Mouse (Mus musculus) gastrocnemius, postnatal 4 days (tissue): ENCODE data around the gene Sytl3. TPM values are rescaled to one million over a fixed set of nuclear protein-coding genes. Genes with fewer than 3 reads are reported as not detected.
A peak's percentile ranks its signal among the peaks of the same experiment; 100 is the strongest.
"Not testable (repeated sequence)": the region's sequence is repeated elsewhere in the genome, so short reads cannot be mapped to it uniquely, and the experiment has no call there.

Experiments used
- DNase-seq, 2 experiments: peaks; one replicate each; pipeline ENCODE4 v3.0.0; 2021 to 2022; ENCODE audit warnings: low spot score in 2 of 2, mixed read lengths in 2 of 2
- total RNA-seq, 2 experiments: library from RNA; stranded (reverse); gene quantifications; 2 replicates each; pipeline ENCODE4 v1.2.3; 2021

The Sytl3 gene
- total RNA-seq, 2 experiments from 2014 or later, result 0.86 to 1.7 TPM

DNA sequence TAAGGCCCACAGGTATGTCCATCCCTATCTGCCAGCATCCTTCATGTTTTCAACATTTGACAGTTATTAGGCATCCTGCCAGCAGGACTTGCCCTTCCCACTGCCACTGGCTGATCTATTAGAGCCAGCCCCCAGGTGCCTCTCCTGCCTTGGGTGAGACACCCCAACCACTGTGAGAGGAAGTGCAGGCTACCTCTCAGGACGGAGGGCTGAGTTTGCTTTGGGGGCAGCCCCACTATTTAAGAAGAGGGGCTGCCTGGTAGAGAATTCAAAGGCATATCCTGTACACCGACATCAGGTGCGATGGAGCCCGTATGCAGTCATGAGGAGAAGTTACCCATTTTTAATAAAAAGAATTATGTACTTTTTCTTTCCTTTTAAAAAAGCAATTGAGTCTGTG is 13.2 kb upstream of the Sytl3 start:
- not testable (repeated sequence) for DNase-seq

DNA sequence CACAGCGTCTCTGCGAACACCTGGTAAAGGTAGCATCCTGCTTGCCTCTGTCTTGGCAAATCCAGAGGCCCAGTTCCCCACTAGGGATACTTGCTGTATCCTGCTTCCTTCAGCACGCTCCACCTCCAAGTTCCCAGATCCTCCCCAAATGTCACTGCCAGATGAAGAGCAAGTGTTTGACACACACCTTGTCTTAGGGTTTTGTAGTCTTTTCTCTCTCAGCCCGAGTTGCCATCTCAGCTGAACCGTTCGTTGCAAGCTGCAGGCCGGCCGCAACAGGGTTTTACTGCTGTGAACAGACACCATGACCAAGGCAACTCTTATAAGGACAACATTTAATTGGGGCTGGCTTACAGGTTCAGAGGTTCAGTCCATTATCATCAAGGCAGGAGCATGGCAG is 12.1 kb upstream of the Sytl3 start:
- DNase-seq, result not testable (repeated sequence)

DNA sequence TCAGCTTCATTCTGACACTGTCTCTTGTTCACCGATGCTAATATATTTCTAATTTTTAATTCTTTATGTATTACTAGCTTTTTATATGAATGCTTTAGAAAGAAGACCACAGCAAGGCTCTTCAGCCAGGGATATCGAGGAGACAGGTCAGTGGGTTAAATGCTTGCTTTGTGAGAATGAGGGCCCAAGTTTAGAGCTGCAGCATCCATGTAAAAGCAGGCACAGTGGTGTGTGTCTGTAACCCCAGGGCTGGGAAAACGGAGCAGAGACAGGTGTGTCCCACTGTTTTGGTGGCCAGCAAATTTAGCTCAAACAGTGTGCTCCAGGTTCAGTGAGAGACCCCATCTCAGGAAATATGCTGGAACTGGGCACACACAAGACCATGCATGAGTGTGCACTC is 11.4 kb upstream of the Sytl3 start:
- not testable (repeated sequence) for DNase-seq

DNA sequence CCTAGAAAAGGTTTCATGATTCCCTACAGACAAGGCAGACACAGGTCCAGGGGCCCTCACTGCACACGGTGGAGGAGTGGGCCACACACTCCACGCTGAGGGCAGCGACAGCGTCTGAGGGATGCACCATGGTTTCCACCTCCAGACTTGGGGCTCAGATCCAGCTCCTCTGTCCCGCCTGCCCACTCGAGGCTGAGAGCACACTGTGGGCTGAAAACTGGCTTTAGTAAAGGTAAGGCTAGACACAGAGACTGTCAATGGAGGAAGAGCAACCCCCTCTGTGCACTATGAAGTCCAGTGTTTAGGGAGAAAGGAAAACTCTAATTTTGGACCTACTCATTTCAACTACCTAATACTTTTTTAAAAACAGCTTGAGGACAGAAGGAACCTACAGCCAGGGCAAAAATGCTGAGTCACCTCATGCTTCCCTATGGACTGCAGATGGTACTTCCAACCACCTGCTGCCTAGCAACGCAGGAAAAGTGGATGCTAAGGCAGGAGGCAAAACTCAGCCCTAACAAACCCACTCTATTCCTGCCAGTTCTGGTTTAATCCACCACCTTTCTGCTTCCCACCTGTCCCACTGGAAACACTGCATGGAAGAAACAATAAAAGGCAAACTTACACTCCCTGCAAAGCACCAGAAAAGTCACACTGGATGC is 7.9 kb upstream of the Sytl3 start:
- DNase-seq, result not testable (repeated sequence)

DNA sequence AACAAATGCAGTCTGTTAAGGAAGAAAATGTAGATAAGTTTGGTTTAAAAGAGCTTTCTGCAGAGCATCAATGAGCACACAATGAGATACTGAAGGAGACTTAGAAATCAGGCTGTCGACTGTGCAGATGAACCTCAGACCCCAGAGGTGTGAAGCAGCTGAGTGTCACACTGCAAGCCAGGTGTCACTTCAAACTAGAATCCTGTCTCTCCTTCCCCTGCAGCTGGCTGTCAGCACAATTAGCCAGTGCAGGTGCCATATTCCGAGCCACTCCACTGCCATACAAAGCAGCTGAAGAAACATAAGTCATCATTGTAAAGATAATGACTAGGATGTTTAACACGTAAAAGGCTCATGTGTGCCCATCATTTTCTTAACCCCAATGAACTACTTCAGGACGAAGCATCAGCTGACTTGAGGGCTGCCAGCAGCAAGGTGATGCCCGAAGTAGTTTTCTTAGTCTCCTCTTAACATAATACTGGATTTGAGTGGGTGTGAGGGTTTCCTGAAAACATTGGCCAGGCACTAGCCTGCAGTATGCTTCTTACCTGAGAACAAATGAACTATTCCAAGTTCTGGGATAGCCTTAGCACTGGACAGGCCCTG is 5.4 kb upstream of the Sytl3 start:
- not testable (repeated sequence) for DNase-seq

DNA sequence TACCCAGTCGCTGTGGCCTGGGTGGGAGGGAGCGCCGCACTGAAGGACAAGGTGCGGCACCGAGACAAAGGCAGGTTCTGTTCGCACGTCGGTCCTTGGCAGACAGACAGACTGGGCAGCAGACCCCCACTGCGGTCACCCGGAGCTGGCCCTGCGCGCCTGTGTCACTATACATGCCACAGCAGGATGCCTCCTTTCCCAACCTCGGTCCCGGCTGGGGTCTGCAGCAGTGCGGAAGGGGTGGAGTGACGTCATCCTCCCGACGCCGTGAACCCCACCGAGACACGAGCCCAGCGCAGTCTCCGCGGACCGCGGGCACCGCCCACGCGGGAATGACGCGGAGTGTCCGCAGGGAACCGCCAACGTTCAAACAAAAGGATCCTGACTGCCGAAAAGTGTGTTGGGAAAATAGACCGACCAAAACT is 3.8 kb upstream of the Sytl3 start:
- peak in 1 of 2 experiments; percentile 62 for DNase-seq

DNA sequence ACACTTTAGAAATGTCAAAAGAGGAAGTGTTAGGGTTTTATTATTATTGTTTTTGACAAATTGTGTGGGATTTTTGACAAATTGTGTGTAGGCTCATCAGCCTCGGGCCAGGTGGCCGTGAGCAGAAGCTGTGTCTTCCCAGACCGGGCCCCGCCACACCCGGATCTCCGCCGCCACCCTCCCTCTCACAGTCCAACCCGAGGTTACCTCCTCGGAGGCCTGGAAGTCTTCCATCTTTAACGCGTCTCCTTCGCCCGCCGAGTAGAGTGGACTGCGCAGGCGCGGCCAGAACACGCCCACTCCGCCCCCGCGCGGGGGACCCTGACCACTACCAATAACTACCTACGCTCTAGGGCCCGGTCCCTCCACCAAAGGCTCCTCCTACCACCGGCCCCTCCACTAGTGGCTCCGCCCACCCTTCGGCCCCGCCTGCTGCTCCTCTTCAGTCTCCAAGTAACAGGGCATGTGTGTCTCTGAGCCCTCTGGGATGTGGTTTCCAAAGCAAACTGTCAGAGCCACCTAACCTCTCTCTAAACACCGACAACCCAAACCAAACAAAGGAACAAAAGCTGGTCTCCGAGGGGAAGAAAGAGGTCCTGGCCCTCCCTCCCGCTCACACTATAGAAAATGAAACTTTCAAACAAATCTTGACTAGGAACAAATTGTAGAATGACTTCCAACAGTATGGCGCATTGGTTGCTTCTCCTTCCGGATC is 3.2 kb upstream of the Sytl3 start, which contains the start of gene Dynlt1f:
Dynlt1f (minus strand) TSS at position 334 of the 715 bp plus-strand sequence.
- peak in 1 of 2 experiments; percentile 48 for DNase-seq

DNA sequence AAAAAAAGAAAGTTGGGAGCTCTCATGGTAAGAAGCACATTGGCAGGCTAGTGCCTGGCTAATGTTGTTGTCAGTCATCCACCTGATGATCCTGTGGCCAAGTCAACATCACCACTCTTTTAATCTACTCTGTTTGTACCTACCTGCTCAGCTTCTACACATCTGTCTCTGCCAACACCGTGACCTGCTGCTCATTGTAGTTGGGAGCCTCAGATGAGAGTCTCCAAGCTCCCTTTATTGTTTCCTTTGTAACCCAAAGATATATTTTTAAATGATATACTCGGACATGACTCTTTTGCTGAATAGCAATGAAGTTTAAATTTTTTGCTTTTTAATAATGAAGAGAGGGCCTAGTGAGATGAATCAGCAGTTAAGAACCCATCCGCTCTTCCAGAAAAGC is 2.4 kb upstream of the Sytl3 start:
- not testable (repeated sequence) for DNase-seq

DNA sequence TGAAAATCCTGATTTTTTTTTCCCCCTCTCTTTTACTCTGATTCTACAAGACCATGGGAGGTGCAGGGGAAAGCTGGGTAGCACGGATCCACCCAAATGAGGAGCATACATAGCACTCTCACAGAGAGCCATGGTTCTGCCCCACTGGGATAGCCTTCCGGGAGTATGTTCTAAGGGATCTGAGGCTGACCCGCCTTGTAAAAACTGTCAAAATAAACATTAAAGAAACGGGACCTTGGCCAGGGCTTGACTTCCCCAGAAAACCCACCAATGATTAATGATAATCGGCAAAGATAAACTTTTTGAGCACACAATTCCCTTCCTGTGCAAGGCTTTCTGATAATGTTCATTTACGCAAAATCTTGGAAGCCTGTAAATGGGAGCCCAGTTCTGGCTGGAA is 1.7 kb downstream of the Sytl3 start:
- peak in 1 of 2 experiments; percentile 14 for DNase-seq

DNA sequence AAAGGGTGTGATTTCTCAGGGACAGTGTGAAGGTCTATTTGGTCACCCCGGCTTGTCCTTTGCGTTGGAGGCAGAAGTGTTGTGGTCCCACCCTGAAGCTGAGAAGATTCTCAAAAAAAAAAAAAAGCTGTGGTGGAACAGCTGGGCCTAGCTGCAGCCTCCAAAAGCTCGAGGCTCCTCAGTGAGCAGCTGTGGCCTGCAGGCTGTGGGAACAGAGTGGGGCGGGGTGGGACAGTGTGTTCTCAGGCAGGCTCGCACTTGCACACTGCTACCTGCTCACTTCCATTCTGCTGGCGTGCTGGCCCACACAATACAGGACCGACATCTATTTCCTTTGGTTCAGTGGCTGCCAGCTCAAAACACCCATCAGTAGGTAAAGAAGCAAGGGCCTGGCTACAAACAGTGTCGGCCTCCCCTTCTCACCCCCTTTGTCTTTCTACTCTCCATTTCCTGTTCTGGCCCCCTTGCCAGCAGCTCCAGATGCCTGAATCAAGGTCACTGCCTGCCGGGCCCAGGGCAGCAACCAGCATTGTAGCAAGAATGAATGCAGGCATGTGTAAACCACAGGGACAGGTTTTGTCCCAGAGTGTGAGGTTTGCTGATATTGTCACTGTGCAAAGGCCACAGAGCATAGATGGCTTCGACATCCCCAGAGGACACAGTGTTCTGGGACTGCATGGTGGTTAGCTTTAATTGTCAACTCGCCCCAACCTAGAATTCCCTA is 2.4 kb downstream of the Sytl3 start:
- DNase-seq, result peak; percentile 23 to 37

DNA sequence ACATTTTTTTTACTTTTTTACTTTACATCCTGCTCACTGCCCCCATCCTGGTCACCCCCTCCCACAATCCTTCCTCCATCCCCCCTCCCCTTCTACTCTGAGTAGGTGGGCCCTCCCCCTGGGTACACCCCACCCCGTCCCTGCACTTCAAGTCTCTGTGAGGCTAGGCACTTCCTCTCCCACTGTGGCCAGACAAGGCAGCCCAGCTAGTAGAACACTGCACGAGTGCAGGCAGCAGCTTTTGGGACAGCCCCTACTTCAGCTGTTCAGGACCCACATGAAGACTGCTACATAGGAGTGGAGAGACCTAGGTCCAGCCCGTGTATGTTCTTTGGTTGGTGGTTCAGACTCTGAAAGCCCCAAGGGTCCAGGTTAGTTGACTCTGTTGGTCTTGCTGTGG is 3.9 kb downstream of the Sytl3 start:
- DNase-seq, result peak in 1 of 2 experiments; percentile 4

DNA sequence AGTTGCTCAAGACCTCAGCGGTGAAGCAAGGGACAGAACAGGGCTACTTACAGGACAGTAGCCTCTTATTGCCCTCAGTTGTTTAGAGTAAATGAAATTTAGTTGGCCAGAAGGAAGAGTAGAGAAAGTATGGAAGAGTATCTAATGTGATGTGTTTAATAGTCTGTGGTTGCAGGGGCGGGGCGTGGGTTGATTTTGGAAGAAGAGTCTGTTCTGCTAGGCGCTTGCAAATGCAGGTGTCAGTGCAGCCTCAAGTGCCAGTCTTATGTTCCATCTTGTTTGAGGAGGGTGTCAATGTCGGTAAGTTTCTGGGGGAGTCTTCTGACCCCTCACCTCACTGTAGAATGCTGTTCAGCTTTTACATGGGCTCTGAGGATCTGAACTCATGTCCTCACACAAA is 6.5 kb downstream of the Sytl3 start:
- not testable (repeated sequence) for DNase-seq

DNA sequence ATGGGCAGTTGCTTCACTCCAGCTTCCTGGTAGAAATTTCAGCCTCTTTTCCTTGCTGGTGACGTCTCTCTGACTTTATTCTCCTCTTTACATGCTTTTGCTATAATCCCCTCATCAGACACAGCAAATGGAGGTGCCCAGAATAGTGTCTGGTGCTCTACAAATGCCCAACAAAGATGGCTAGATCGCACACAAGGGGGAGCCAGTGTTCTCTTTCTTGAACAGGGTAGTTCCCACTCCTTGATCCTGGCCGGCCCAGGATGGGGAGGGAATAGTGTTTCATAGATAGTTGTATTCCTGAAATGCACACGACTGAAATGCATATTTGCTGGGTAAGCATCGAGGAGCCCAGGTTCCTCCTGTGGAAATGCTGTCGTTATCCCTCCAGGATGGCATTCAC is 9.6 kb downstream of the Sytl3 start:
- not testable (repeated sequence) for DNase-seq

DNA sequence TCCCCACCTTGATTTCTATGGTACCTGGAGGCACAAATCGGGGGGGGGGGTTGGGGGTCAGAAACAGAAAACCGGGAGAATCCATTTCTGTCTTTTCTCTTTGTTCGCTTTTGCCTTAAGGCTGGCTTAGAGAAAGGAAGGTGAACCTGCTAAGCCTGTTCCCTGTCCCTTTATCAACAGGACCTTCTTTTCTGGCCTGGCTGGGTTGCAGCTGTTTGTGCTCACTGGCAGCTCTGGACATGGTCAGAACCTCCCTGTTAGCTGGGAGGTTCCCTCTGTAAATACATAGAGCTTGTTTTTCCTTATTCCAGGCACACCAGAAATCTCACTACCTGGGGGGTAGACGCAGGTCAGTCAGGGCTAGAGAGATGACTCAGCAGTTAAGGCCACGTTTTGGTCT is 15.4 kb downstream of the Sytl3 start:
- not testable (repeated sequence) for DNase-seq

DNA sequence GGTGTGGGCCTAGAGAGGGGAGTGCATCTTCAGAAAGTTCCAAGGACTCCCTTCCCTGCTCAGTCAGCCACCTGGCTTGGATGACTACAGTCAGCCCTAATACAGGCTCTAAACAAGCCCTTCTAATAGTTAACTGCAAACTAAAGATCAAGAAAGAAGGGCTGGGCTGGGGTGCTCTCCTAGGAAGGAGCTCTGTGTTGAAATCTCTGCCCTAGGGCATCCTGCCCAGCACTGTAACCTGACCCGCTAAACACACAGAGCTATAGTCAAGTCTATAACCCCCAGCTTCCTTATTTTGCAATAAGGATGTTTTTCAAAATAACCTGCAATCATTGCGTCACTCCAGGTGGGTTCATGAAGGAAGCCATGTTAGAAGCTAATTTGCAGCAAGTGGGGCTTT is 19.2 kb downstream of the Sytl3 start:
- DNase-seq, result not testable (repeated sequence)

DNA sequence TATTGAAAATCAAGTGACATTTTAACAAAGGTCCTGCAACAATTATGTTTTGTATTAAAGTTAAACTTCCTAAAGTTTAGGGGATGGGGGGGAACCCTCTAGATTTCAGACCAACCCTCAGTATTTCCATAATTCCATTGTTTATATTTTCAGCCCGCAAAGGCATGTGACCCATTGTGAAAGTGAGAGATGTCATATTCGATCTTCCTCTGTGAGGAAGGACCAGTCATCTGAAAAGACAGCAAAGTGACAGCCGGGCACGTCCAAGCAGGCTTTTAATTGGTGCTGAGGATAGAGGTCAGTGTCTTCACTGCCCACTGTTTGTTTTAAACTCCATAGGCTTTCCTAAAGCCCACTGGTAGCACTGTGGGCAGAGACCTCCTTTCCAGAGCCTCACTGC is 22.8 kb downstream of the Sytl3 start:
- DNase-seq, result peak in 1 of 2 experiments; percentile 12

DNA sequence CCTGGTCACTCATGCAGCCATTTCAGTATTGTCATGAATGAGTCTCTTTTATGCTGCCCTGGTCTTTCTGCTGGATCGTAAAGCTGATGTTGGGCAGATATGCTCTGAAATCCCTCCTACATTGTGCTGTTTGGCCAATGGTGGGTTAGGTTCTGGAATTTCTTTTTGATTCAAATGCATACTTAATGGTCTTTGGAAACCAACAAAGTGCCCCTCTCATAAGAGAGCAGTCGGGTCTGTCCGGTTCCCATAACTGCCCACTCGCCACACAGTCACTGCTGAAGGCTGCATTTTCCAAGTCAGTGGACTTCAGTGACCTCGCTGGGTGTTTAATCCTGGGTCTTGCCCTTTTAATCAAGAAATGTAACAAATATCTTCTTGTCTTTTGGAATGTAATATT is 24.8 kb downstream of the Sytl3 start:
- DNase-seq, result not testable (repeated sequence)

DNA sequence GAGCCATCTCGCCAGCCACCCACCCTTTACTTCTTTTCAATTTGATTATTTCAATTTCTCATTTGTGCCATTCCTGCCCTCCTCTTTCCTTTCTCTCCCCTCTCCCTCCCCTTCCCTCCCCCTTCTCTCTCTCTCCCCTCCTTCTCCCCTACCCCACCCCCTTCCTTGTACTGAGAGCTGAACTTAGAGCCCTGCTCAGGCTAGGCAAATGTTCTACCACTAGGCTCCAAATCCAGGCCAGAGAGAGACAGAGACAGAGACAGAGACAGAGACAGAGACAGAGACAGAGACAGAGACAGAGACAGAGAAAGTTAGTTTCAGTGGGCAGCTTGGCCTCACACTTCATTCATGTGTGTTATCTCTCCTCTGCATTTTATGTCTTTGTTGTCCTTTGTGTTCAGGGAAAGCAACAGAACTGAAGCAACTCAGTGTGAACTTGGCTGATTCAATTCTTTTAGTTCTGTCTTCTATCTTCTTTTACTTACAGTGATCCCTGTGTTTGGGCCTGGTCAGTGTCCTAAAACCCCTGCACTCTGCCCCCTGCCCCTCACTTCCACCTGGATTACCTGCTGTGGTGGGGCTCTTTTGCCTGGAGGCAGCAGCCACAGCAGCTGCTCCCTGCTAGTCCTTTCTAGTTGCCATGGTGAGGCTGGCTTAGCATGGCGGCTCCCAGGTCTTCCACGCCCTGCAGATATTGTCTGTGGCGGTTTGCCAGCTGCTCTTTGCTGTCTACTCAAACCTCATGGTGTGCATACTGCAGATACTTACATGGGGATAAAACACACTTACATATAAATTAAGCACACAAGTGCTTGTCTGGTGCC is 25.8 kb downstream of the Sytl3 start:
- DNase-seq, result peak in 1 of 2 experiments; percentile 8

DNA sequence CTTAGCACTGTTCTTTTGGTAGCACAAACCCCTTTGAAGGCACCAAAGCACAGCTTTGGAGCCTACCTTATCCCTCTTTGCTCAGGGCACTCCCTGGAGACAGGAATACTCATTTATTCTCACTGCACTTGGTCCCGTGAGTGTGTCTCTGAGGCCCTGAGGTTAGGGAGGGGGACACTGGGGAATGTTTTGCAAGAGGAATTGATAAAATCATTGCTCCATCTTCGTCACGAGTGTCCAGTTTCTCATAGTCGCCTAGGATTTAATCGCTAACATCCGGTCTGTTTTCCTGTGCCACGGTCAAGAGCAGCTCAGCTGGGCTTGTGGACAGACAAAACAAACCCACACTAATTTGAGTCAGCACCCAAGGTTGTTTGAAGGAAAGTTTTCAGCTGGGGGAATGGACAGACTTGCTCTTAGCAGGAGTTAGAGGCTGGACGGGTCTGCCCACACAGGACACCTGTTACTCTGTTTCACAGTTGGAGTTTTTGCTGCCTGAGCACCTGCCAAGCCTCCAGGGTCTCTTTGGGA is 26.5 kb downstream of the Sytl3 start:
- DNase-seq, result peak in 1 of 2 experiments; percentile 10

DNA sequence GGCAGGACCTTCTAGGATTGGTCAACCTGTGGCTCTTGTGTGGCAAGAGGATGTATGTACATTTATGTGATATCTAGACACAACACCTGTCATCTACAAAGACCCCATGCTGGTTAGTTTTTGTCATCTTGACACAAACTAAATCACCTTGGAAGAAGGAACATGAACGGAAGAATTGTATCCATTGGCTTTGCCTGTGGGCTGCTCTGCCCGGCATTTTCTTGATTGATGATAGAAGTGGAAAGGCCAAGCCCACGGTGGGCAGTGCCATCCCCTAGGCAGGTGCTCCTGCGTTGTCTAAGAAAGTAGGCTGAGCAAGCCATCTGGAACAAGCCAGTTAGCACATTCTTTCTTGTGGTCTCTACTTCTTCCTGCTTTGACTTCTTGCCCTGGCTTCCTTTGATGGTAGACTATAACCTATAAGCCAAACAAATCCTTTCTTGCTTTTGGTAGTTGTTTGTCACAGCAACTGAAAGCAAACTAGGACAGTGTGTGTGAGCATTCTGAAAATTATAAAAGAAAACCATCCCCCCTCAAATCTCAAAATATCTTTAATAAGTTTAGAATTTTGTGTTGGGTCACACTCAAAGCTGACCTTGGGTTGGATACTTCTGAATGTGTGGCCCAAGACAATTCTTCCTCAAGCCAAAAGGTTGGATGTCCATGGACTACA is 27.5 kb downstream of the Sytl3 start:
- not testable (repeated sequence) for DNase-seq
